Mouse (Mus musculus): Measurements from ENCODE around the gene Hspa1b. TPM values are rescaled to one million over a fixed set of nuclear protein-coding genes. Genes with fewer than 3 reads are reported as not detected.
"Not testable (repeated sequence)": the region's sequence is repeated elsewhere in the genome, so short reads cannot be mapped to it uniquely, and the experiment has no call there.

The Hspa1b gene
- total RNA-seq, 2 experiments from 2014 or later = 1.6 to 2.3 TPM

- intact Hi-C loops (cut with DNase I); DNase-seq: not testable (repeated sequence)
These were observed 1.7 kb downstream of the Hspa1b start for GRCm38 (mm10) chr17:34957291-34957690.

- intact Hi-C loops (cut with DNase I) = no loop called here
These were observed 2.7 kb downstream of the Hspa1b start for GRCm38 (mm10) chr17:34956340-34956739.

DNA sequence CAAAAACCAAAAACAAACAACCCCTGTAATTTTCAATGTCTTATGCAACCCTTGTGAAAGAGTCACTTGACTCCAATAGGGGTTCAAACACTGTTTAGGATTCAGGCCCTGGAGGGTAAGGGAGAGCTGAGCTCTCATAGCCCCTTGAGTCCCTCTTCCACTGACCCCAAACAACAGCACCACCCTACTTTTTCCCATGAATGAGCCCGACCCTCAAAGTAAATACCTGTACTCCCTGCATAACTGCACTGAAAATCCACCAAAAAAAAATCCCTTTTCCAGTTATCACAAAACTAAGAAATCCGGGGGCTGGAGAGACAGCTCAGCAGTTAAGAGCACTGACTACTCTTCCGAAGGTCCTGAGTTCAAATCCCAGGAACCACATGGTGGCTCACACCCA, 3.2 kb downstream of the Hspa1b start:
- intact Hi-C loops (cut with DNase I) = no loop called here
- DNase-seq = no peak

More at GRCm38 (mm10) chr17:34956340-34956739, 2.7 kb downstream of the Hspa1b start:
- no peak for DNase-seq

GRCm38 (mm10) chr17:34954831-34955230, 4.2 kb downstream of the Hspa1b start:
- intact Hi-C loops (cut with DNase I) = no loop called here

DNA sequence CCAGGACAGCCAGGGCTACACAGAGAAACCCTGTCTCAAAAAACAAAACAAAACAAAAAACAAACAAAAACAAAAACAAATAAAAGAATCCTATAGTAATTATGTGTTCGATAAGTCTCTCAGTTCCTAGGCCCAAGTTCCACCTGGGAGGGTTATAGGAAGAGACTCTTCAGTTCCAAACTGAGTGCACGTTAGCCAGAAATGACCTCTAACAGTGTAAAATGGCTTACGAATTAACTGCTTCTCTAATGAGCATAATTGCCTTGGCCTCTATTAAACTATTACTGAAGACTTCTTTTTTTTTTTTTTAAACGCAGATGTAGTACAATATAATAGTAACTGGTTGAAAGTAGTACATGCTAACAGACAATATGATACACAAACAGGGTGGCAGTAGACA, 5.1 kb downstream of the Hspa1b start:
- DNase-seq = no peak
- intact Hi-C loops (cut with DNase I) = no loop called here

More at GRCm38 (mm10) chr17:34954831-34955230, 4.2 kb downstream of the Hspa1b start:
- DNase-seq = no peak

DNA sequence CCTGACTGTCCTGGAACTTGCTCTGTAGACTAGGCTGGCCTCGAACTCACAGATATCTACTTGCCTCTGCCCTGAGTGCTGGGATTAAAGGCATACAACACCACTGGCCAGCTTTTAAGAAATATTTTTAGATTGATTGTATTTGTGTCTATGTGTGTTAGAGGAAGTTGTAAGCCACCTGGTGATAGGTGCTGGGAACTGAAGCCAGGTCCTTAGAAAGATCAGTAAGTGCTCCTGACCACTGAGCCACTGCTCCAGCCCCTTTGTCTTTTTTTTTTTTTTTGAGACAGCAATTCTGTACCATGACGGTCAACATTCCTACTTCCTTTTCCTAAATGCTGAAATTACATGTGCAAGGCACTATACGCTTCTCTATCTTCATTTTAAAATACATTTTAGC, 5.8 kb downstream of the Hspa1b start:
- DNase-seq = no peak
- intact Hi-C loops (cut with DNase I) = no loop called here

- intact Hi-C loops (cut with DNase I) = no loop called here
These were observed 6.5 kb downstream of the Hspa1b start for GRCm38 (mm10) chr17:34952378-34953040.

GRCm38 (mm10) chr17:34951636-34952377, 7.2 kb downstream of the Hspa1b start:
- intact Hi-C loops (cut with DNase I) = no loop called here
- DNase-seq = no peak

More at GRCm38 (mm10) chr17:34952378-34953040, 6.5 kb downstream of the Hspa1b start:
- peak; percentile 86 for DNase-seq

- no peak for DNase-seq
- intact Hi-C loops (cut with DNase I) = no loop called here
These were observed 8.3 kb downstream of the Hspa1b start for GRCm38 (mm10) chr17:34950514-34951455.

- no peak for DNase-seq
- intact Hi-C loops (cut with DNase I) = no loop called here
These were observed 9.5 kb downstream of the Hspa1b start for GRCm38 (mm10) chr17:34949553-34949969.

DNA sequence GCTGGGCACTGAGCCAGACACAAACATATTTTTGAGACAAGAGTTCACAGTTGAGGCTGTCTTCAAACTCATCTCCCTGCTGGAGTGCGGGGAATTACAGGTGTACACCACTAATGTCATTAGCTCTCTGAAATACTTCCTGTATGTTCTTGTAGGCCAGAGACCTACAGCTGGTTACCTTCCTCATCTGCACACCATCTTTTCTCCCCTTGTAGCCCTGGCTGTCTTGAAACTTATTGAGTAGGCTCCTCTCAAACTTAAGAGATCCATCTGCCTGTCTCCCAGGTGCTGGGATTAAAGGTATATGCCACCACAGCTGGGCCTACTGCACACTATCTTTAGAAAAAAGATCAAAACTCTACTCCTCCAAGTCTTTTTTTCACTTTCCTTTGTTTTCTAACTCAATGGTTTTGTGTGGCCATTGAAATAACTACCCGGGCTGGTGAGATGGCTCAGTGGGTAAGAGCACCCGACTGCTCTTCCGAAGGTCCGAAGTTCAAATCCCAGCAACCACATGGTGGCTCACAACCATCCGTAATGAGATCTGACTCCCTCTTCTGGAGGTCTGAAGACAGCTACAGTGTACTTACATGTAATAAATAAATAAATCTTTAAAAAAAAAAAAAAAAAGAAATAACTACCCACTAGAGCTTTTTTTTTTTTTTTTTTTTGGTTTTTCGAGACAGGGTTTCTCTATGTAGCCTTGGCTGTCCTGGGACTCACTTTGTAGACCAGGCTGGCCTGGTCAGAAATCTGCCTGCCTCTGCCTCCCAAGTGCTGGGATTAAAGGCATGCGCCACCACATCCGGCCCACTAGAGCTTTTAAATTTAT, 10.1 kb downstream of the Hspa1b start:
- DNase-seq; intact Hi-C loops (cut with DNase I): not testable (repeated sequence)

DNA sequence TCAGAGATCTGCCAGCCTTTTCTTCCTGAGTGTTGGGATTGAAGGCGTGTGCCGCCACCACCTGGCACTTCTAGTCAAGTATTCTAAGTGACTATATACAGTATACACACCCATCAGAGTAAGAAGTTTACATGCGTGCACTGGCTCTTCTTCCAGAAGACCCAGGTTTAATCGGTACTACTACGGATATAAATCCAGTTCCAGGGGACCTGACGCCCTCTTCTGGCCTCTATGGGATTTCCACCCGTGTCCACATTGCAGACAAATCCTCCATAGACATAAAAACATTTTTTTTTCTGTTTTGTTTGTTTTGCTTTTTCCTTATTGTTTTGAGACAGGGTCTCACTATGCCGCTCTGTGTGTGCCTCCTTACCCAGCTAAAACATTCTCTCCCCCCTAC, 11.4 kb downstream of the Hspa1b start:
- intact Hi-C loops (cut with DNase I) = no loop called here
- no peak for DNase-seq

GRCm38 (mm10) chr17:34946486-34947140, 12.4 kb downstream of the Hspa1b start:
- intact Hi-C loops (cut with DNase I) = no loop called here
- DNase-seq = no peak

GRCm38 (mm10) chr17:34944362-34944761, 14.7 kb downstream of the Hspa1b start:
- intact Hi-C loops (cut with DNase I) = no loop called here
- DNase-seq = no peak

DNA sequence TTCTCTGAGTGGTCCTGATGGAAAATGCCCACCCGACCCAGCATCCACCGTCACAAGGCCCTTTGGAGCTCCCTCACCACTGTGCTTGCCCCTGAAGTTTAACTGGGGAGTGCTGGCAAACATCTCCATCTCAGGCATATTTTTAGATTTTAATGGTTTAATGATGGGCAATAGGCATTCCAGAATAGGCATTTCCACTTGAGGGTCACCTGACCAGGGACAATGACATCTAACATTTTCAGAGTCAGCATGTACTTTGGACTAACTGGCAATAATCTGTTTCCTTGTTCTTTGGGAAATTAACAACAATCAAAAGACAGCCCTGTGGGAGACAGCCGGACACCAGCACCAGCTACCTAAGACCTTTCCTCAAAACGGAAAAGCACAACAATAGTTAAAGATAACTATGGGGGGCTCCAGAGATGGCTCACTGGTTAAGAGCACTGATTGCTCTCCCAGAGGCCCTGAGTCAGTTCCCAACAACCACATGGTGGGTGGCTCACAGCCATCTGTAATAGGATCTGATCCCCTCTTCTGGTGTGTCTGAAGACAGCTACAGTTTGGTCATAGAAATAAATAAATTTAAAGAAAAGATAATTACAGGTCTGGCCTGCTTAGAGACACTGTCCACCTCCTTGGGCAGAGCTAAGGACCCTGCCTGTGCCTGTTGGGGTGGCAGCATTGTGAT, 15.8 kb downstream of the Hspa1b start:
- DNase-seq = no peak
- intact Hi-C loops (cut with DNase I) = no loop called here

DNA sequence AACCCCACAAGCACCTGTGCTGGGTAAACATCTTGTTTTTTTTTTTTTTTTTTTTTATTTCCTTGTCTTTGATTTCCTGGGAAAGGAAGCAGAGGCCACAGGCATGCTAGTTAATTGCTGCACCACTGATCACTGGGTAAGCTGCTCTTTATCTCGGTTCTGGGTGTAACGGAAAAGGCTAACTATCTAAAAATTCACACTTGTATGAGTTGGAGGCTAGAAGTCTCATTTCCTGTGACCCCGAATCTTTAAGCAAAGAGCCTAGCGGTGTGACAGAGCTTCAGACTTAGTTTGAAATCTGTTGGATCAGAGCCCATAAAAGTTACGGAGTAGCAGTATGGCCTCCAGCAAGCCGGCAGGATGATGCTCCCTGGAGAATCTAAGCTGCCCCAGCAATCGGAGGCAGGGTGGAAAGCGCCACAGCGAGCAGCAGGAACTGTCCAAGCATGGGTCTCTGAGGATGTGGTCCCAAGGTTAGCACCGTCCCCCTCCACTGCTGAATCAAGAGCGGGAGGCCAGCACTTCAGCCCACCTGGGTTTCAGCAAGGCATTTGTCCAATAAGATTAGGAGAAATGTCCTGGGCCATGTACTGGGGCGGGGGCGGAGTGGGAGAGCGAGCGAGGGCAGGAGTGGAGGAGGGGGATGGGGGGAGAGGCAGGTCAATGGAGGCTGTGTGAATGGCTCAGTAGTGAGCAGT, 17.5 kb downstream of the Hspa1b start:
- intact Hi-C loops (cut with DNase I) = no loop called here
- no peak for DNase-seq

- intact Hi-C loops (cut with DNase I) = no loop called here
- no peak for DNase-seq
These were observed 21.0 kb downstream of the Hspa1b start for GRCm38 (mm10) chr17:34937960-34938505.

DNA sequence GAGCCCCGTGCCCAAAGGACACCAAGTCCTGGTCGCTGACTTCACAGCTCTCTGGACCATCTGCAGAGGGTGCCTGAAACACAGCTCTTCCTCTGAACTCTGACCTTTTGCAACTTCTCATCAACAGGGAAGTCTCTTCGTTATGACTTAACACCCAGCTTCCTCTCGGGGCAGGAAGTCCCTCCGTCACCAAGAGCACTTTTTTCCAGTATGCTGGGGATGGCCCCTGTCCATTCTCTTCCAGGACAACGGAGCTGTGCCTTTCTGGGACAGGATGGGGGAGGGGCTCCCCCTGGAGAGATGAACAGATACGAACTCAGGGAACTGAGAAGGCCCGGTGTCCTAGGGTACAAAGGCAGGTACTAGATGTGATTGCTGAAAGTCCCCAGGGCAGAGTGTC, 24.2 kb downstream of the Hspa1b start:
- intact Hi-C loops (cut with DNase I) = no loop called here

More for the DNA sequence above, 24.2 kb downstream of the Hspa1b start:
- DNase-seq = no peak

Data from left cerebral cortex, postnatal 4 days (tissue).